Mouse (Mus musculus) hindbrain, embryonic 10.5 days (tissue): ENCODE measurements at regions not wholly inside any gene's neighbourhood (a gene's known extent, or its start where the extent isn't known, plus 50 kb on each side); places are given as distances from the start of the nearest gene placed in this dataset.
A peak's percentile ranks its signal among the peaks of the same experiment; 100 is the strongest.
"Not testable (repeated sequence)": the region's sequence is repeated elsewhere in the genome, so short reads cannot be mapped to it uniquely, and the experiment has no call there.

ENCODE experiments used
- DNase-seq: peaks from one replicate; pipeline ENCODE4 v3.0.0-alpha.2; 2017; ENCODE audit warnings: low spot score
- H3K27ac ChIP-seq: fragments of 300-500 bp; sonication (generic); 2 replicates; pipeline ENCODE4 v1.5.1; 2016; ENCODE audit warnings: mild to moderate bottlenecking, moderate library complexity
- H3K27me3 ChIP-seq: fragments of 300-500 bp; sonication (generic); 2 replicates; pipeline ENCODE4 v1.6.1; 2016; ENCODE audit warnings: mild to moderate bottlenecking; ENCODE audit not compliant: poor library complexity, insufficient read depth, severe bottlenecking
- H3K36me3 ChIP-seq: fragments of 300-500 bp; sonication (generic); 2 replicates; pipeline ENCODE4 v1.6.1; 2016; ENCODE audit warnings: mild to moderate bottlenecking, moderate library complexity
- H3K4me1 ChIP-seq: fragments of 300-500 bp; sonication (generic); replicated peaks from 2 replicates; pipeline ENCODE4 v1.6.1; 2016; ENCODE audit warnings: mild to moderate bottlenecking
- H3K4me3 ChIP-seq: fragments of 300-500 bp; sonication (generic); 2 replicates; pipeline ENCODE4 v1.5.1; 2016; ENCODE audit warnings: mild to moderate bottlenecking, moderate library complexity
- H3K9me3 ChIP-seq: fragments of 300-500 bp; sonication (generic); 2 replicates; pipeline ENCODE4 v1.6.1; 2016; ENCODE audit warnings: mild to moderate bottlenecking, moderate library complexity
- WGBS: fragments of 180-500 bp; shearing (Covaris S2); methylation state at CpG from one replicate; pipeline ENCODE4 v1.1.7; 2016; 5-methylcytosine and 5-hydroxymethylcytosine counted together

GRCm38 (mm10) chr14:19080001-19080400, 185.9 kb upstream of the Ube2e2 start:
- not testable (repeated sequence) for H3K4me3 ChIP-seq, H3K27me3 ChIP-seq, H3K27ac ChIP-seq, H3K4me1 ChIP-seq, DNase-seq, H3K36me3 ChIP-seq
- peaks cover 42% of the 10 kb centered on the region for H3K9me3 ChIP-seq
- WGBS: 95% methylated on average over 4 of the region's 4 CpGs

GRCm38 (mm10) chr14:19041984-19042760, 148.1 kb upstream of the Ube2e2 start:
- Histone ChIP-seq H3K27me3 (no peaks in the 10 kb centered on the region), H3K4me3 (peak overlapping the region; percentile 58), H3K36me3 (no peaks in the 10 kb centered on the region), H3K4me1 (peaks cover 10% of the 10 kb centered on the region; the same call in 1 of the 2 replicates), H3K27ac (no peak overlapping the region), H3K9me3 (peaks cover 6% of the 10 kb centered on the region; the same call in 1 of the 2 replicates)
- DNase-seq: peak; percentile 72
- 2% methylated on average over 49 of the region's 49 CpGs for WGBS

DNA sequence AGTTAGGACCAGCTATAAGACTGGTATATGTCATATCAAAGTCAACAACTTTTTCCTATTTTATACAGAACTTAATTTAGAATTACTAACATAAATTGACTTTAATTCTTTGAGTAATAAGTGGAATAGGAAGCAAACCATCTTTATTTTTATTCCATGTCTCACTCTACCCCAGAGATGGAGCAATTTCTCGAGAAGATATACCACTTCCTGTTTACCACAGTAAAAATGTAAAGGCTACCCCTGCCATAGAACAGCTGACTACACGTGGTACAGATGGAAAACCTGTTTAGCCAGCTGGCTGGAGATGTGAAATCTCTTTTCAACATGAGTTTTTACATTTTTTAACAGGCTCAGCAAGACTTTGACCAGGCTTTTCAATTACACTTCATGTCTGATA, 126.0 kb upstream of the Ube2e2 start:
- no peaks in the 10 kb centered on the region for H3K9me3 ChIP-seq
- H3K27me3 ChIP-seq: no peaks in the 10 kb centered on the region
- no peaks in the 10 kb centered on the region for H3K36me3 ChIP-seq
- DNase-seq: no peak
- 60% methylated on average over 2 of the region's 2 CpGs for WGBS
- no peak overlapping the region for H3K27ac ChIP-seq
- H3K4me1 ChIP-seq: no peaks in the 10 kb centered on the region
- no peak overlapping the region for H3K4me3 ChIP-seq

GRCm38 (mm10) chr14:19015406-19015805, 121.3 kb upstream of the Ube2e2 start:
- 65% methylated on average over 4 of the region's 4 CpGs for WGBS

GRCm38 (mm10) chr14:19013558-19013957, 119.5 kb upstream of the Ube2e2 start:
- not testable (repeated sequence) for H3K4me3 ChIP-seq, H3K27me3 ChIP-seq, H3K36me3 ChIP-seq, DNase-seq, H3K27ac ChIP-seq, H3K4me1 ChIP-seq, H3K9me3 ChIP-seq
- 91% methylated on average over 2 of the region's 2 CpGs for WGBS

More at GRCm38 (mm10) chr14:19015406-19015805, 121.3 kb upstream of the Ube2e2 start:
- Histone ChIP-seq H3K27me3 (no peaks in the 10 kb centered on the region), H3K36me3 (no peaks in the 10 kb centered on the region), H3K4me3 (no peak overlapping the region), H3K9me3 (no peaks in the 10 kb centered on the region), H3K27ac (no peak overlapping the region), H3K4me1 (no peaks in the 10 kb centered on the region)
- DNase-seq: no peak

DNA sequence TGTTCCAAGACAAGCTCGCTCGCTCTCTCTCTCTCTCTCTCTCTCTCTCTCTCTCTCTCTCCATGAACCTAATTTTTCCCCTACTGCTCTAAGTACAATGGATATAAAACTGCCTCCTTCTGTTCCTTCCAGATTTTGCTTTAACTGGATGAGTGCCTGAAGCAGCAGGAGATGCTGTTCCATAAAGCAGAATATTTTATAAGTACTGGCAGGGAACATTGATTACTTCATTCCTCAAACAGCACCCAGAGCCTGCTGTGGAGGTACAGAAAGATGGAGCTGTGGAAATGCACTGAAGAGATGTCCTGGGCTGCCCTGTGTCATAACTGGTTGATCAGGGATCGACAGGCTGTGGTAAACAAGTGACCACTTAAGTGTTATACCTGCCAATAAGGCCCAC, 89.8 kb upstream of the Ube2e2 start:
- Histone ChIP-seq H3K9me3 (no peaks in the 10 kb centered on the region), H3K27me3 (no peaks in the 10 kb centered on the region), H3K4me3 (no peak overlapping the region), H3K27ac (no peak overlapping the region), H3K36me3 (no peaks in the 10 kb centered on the region), H3K4me1 (0 out of 2 replicates have a peak, but pooled peaks cover 3% of the 10 kb centered on the region)
- WGBS: 88% methylated on average over 3 of the region's 3 CpGs
- no peak for DNase-seq

DNA sequence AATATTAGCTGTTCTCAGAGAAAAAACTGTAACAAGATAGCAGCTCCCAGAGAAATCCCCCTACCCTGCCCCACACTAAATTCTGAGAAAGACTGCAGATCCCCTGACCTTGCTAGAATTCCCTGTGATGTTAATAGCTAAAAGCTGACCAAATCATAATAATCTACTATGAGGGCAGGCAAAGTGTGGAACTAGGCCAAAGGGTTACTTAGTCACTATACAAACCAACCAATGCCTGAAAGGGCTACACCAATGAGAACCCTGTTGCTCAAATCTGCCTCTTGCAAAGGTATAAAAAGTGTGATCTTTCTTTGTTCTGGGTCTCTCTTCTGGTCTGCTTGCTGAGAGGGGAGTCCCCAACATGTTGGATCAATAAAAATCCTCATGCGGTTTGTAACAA, 69.8 kb upstream of the Ube2e2 start:
- WGBS: 95% methylated on average over 1 of the region's 1 CpGs
- Histone ChIP-seq H3K36me3 (no peaks in the 10 kb centered on the region), H3K27ac (no peak overlapping the region), H3K4me3 (no peak overlapping the region), H3K9me3 (0 out of 2 replicates have a peak, but pooled peaks cover 2% of the 10 kb centered on the region), H3K27me3 (no peaks in the 10 kb centered on the region), H3K4me1 (no peaks in the 10 kb centered on the region)
- DNase-seq: no peak

DNA sequence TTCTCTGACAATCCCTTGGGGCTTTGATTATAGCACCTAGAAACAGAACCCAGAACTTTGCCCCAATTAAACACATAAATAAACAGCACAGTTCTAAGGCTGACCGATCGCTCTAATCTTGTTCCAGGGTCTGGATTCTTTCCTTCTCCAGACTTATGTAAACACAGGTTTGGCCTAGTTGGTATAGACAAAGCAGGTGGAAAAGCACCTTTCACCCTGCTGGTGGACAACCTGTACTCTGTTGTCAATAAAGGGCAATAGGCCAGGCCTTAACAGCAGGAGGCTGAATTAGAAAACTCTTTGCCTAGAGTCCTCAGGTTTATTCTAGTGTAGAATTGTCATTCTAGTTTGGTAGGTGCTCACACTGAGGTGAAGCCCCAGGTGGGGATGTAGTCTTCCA, 69.2 kb upstream of the Ube2e2 start:
- 80% methylated on average over 2 of the region's 2 CpGs for WGBS

More for the DNA sequence above, 69.2 kb upstream of the Ube2e2 start:
- 0 out of 2 replicates have a peak, but pooled peaks cover 2% of the 10 kb centered on the region for H3K9me3 ChIP-seq
- H3K4me3 ChIP-seq: no peak overlapping the region
- H3K27me3 ChIP-seq: no peaks in the 10 kb centered on the region
- no peaks in the 10 kb centered on the region for H3K36me3 ChIP-seq
- DNase-seq: no peak
- H3K4me1 ChIP-seq: no peaks in the 10 kb centered on the region
- H3K27ac ChIP-seq: no peak overlapping the region
